ENCODE assay signal across 8 mouse cellular contexts in the genomic region with DNA sequence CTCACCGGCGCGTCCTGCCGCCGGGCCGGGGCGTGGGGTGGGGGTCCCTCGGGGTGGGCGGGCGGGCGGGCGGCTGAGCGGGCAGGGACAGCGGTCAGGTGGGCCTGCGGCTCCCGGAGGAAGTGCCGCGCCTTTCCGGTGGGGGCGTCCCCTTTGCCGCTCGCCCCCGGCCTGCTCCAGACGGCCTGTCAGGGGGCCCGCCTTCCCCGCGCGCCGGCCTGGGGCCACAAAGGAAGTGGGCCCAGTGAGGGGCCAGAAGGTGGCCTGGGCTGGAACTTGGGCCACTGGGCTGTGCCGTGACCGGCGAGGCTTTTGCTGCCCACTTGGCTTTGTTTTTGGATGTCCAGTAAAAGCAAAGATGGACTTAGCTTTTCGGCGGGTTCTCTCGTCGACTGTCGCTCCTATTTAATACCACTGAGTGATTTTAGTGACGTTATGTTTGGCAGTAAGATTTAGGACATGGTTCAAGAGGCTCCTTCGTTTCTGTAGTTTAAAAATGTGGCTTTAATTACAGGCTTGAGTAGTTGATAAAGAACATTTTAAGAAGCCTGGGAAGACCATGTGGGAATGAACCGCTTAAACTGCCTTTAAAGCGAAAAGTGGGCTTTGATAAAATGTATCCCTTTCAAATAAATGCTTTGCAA. TPM values are rescaled to one million over a fixed set of nuclear protein-coding genes. Genes with fewer than 3 reads are reported as not detected.
DNase-seq lines count a peak whose midpoint lies in the region; ATAC-seq and TF ChIP-seq lines count a peak whose summit lies in the region.

No protein-coding gene starts in this region.

- H3K9me3 ChIP-seq in forebrain, embryonic 12.5 days, result no peaks in the 10 kb centered on the region
- H3K9me3 ChIP-seq in heart, postnatal 0 days (replicated peaks; ENCODE audit: control insufficient read depth, low read length), result no peaks in the 10 kb centered on the region
- no peaks in the 10 kb centered on the region for H3K9me3 ChIP-seq in neural tube, embryonic 12.5 days
- H3K9me3 ChIP-seq in stomach, postnatal 0 days (ENCODE audit: control insufficient read depth, low read length), result no peaks in the 10 kb centered on the region

- ATAC-seq in forebrain, embryonic 12.5 days (ENCODE audit: low FRiP score), result peak; percentile 63
- peak; percentile 65 for ATAC-seq in heart, postnatal 0 days (ENCODE audit: insufficient read depth, low read depth)
- ATAC-seq in neural tube, embryonic 12.5 days (ENCODE audit: low FRiP score, low read depth), result peak; percentile 73
- peak; percentile 45 for ATAC-seq in stomach, postnatal 0 days (ENCODE audit: low FRiP score, low TSS enrichment)

- H3K4me2 ChIP-seq in forebrain, embryonic 12.5 days, result peak overlapping the region; percentile 73
- peak overlapping the region; percentile 62 for H3K4me2 ChIP-seq in heart, postnatal 0 days (ENCODE audit: low read depth, low read length)
- H3K4me2 ChIP-seq in neural tube, embryonic 12.5 days (replicated peaks), result peak overlapping the region; percentile 68
- H3K4me2 ChIP-seq in stomach, postnatal 0 days (replicated peaks; ENCODE audit: low read depth), result peak overlapping the region; percentile 81

- peaks cover 6% of the 10 kb centered on the region; the same call in 1 of the 2 replicates for H3K36me3 ChIP-seq in forebrain, embryonic 12.5 days (replicated peaks)
- peaks cover 4% of the 10 kb centered on the region; the same call in 1 of the 2 replicates for H3K36me3 ChIP-seq in heart, postnatal 0 days (replicated peaks; ENCODE audit: control insufficient read depth, insufficient read depth, low read length)
- H3K36me3 ChIP-seq in neural tube, embryonic 12.5 days, result peaks cover 4% of the 10 kb centered on the region; the same call in 1 of the 2 replicates
- no peaks in the 10 kb centered on the region for H3K36me3 ChIP-seq in stomach, postnatal 0 days (ENCODE audit: control insufficient read depth, insufficient read depth, low read length)

- 1% methylated on average over 30 of the region's 41 CpGs for WGBS in forebrain, embryonic 12.5 days
- 1% methylated on average over 30 of the region's 41 CpGs for WGBS in heart, postnatal 0 days
- 1% methylated on average over 39 of the region's 41 CpGs for WGBS in lung, adult 2 months
- WGBS in neural tube, embryonic 12.5 days, result 1% methylated on average over 34 of the region's 41 CpGs
- WGBS in stomach, postnatal 0 days, result under 1% methylated on average over 22 of the region's 41 CpGs

- DNase-seq in CD4-positive, CD25-positive, alpha-beta regulatory T cell, adult 2 months (ENCODE audit: low read depth, low spot score), result peak; percentile 71
- peak; percentile 61 for DNase-seq in brain, embryonic 14.5 days (ENCODE audit: low read depth)
- peak; percentile 55 for DNase-seq in heart, postnatal 0 days (ENCODE audit: low spot score)
- peak; percentile 87 for DNase-seq in kidney, postnatal 10 days
- peak; percentile 71 for DNase-seq in lung, adult 2 months
- DNase-seq in stomach, postnatal 0 days (ENCODE audit: low spot score), result peak; percentile 72

- TF ChIP-seq CTCF in brain, embryonic 14.5 days (IDR thresholded peaks at IDR 0.05; ENCODE audit: borderline replicate concordance, extremely low read depth, insufficient read depth, insufficient read length), result no peak
- no peak for TF ChIP-seq CTCF in heart, postnatal 0 days (IDR thresholded peaks at IDR 0.05; ENCODE audit: low read depth)
- TF ChIP-seq CTCF in lung, adult 2 months (IDR thresholded peaks at IDR 0.05; ENCODE audit: insufficient read depth, low read length), result no peak
- 0 out of 2 replicates have a peak, but pooled peaks have one; percentile 10 for TF ChIP-seq CTCF in stomach, postnatal 0 days (IDR thresholded peaks at IDR 0.05; ENCODE audit: low read depth)

- peak overlapping the region; percentile 98 for H3K27ac ChIP-seq in forebrain, embryonic 12.5 days
- peak overlapping the region; percentile 95 for H3K27ac ChIP-seq in heart, postnatal 0 days (ENCODE audit: low read depth)
- H3K27ac ChIP-seq in neural tube, embryonic 12.5 days, result peak overlapping the region; percentile 90
- H3K27ac ChIP-seq in stomach, postnatal 0 days (replicated peaks), result peak overlapping the region; percentile 98

- peak overlapping the region; percentile 95 for H3K4me3 ChIP-seq in forebrain, embryonic 12.5 days (replicated peaks)
- H3K4me3 ChIP-seq in heart, postnatal 0 days (ENCODE audit: low read depth, low read length), result peak overlapping the region; percentile 81
- H3K4me3 ChIP-seq in lung, adult 2 months (replicated peaks; ENCODE audit: extremely low read depth, low read depth, low read length), result peak overlapping the region; percentile 95
- H3K4me3 ChIP-seq in neural tube, embryonic 12.5 days, result peak overlapping the region; percentile 91
- peak overlapping the region; percentile 75 for H3K4me3 ChIP-seq in stomach, postnatal 0 days (ENCODE audit: low read depth, low read length)

- peak overlapping the region; percentile 91 for H3K9ac ChIP-seq in forebrain, embryonic 12.5 days
- peak overlapping the region; percentile 87 for H3K9ac ChIP-seq in heart, postnatal 0 days (replicated peaks; ENCODE audit: low read depth, low read length)
- peak overlapping the region; percentile 93 for H3K9ac ChIP-seq in neural tube, embryonic 12.5 days
- H3K9ac ChIP-seq in stomach, postnatal 0 days (ENCODE audit: low read length), result peak overlapping the region; percentile 90

- no peak for TF ChIP-seq EP300 in heart, postnatal 0 days (IDR thresholded peaks at IDR 0.05; ENCODE audit: low read depth)
- TF ChIP-seq EP300 in stomach, postnatal 0 days (optimal IDR thresholded peaks at IDR 0.05), result no peak

- H3K27me3 ChIP-seq in forebrain, embryonic 12.5 days, result no peaks in the 10 kb centered on the region
- no peaks in the 10 kb centered on the region for H3K27me3 ChIP-seq in heart, postnatal 0 days (ENCODE audit: control insufficient read depth, insufficient read depth, low read length)
- H3K27me3 ChIP-seq in neural tube, embryonic 12.5 days (replicated peaks), result no peaks in the 10 kb centered on the region
- no peaks in the 10 kb centered on the region for H3K27me3 ChIP-seq in stomach, postnatal 0 days (ENCODE audit: control insufficient read depth, insufficient read depth, low read length)

- TF ChIP-seq POLR2A in brain, embryonic 14.5 days (IDR thresholded peaks at IDR 0.05; ENCODE audit: borderline replicate concordance, extremely low read depth, insufficient read depth, insufficient read length, poor library complexity, severe bottlenecking), result no peak; the same call in 1 of the 2 replicates
- peak; percentile 50; the same call in 1 of the 2 replicates for TF ChIP-seq POLR2A in lung, adult 2 months (IDR thresholded peaks at IDR 0.05; ENCODE audit: borderline replicate concordance, extremely low read depth, low read depth, low read length)

- peaks cover 8% of the 10 kb centered on the region for H3K4me1 ChIP-seq in forebrain, embryonic 12.5 days
- peaks cover 6% of the 10 kb centered on the region; the same call in 1 of the 2 replicates for H3K4me1 ChIP-seq in heart, postnatal 0 days (ENCODE audit: control insufficient read depth, insufficient read depth)
- peaks cover 10% of the 10 kb centered on the region for H3K4me1 ChIP-seq in lung, adult 2 months (ENCODE audit: control insufficient read depth, insufficient read depth, low read length)
- H3K4me1 ChIP-seq in neural tube, embryonic 12.5 days, result peaks cover 10% of the 10 kb centered on the region
- peaks cover 6% of the 10 kb centered on the region for H3K4me1 ChIP-seq in stomach, postnatal 0 days (replicated peaks; ENCODE audit: control insufficient read depth, insufficient read depth)

RNA-seq across cellular contexts. Expression of a gene that starts 0.5 kb away (rescaled TPM):
- polyA plus RNA-seq in brain, embryonic 14.5 days (2012; rRNA removed), result 91.9 and 113 TPM in 2 replicates
- 89.9 and 90.7 TPM in 2 replicates for polyA plus RNA-seq in forebrain, embryonic 12.5 days (2016; fragmentation: Nextera tagmentation; extraction: Ambion mirVana)
- 54.4 and 56.9 TPM in 2 replicates for total RNA-seq in heart, postnatal 0 days (2014; rRNA removed; ENCODE audit: low replicate concordance)
- 38.4 and 41.9 TPM in 2 replicates for polyA plus RNA-seq in heart, postnatal 0 days (2015; fragmentation: Nextera tagmentation; extraction: Ambion mirVana)
- polyA plus RNA-seq in lung, adult 2 months (2012; rRNA removed), result 77.3 and 100 TPM in 2 replicates
- 100 and 103 TPM in 2 replicates for polyA plus RNA-seq in neural tube, embryonic 12.5 days (2016; fragmentation: Nextera tagmentation; extraction: Ambion mirVana)
- 45.7 and 45.9 TPM in 2 replicates for polyA plus RNA-seq in stomach, postnatal 0 days (2015; fragmentation: Nextera tagmentation; extraction: Ambion mirVana)

RNA-seq across cellular contexts. Expression of a gene that starts 26.4 kb away (rescaled TPM):
- 0.56 and 0.79 TPM in 2 replicates for polyA plus RNA-seq in brain, embryonic 14.5 days (2012; rRNA removed)
- polyA plus RNA-seq in forebrain, embryonic 12.5 days (2016; fragmentation: Nextera tagmentation; extraction: Ambion mirVana), result 0.31 and 0.63 TPM in 2 replicates
- 0.65 and 1.6 TPM in 2 replicates for total RNA-seq in heart, postnatal 0 days (2014; rRNA removed; ENCODE audit: low replicate concordance)
- polyA plus RNA-seq in heart, postnatal 0 days (2015; fragmentation: Nextera tagmentation; extraction: Ambion mirVana), result 0.49 and 0.56 TPM in 2 replicates
- polyA plus RNA-seq in lung, adult 2 months (2012; rRNA removed), result 37.1 and 52.3 TPM in 2 replicates
- polyA plus RNA-seq in neural tube, embryonic 12.5 days (2016; fragmentation: Nextera tagmentation; extraction: Ambion mirVana), result 0.97 and 1.0 TPM in 2 replicates
- polyA plus RNA-seq in stomach, postnatal 0 days (2015; fragmentation: Nextera tagmentation; extraction: Ambion mirVana), result 0.77 and 0.85 TPM in 2 replicates

RNA-seq across cellular contexts. Expression of a gene that starts 58.7 kb away (rescaled TPM):
- 92.6 and 134 TPM in 2 replicates for polyA plus RNA-seq in brain, embryonic 14.5 days (2012; rRNA removed)
- 56.3 and 63.2 TPM in 2 replicates for polyA plus RNA-seq in forebrain, embryonic 12.5 days (2016; fragmentation: Nextera tagmentation; extraction: Ambion mirVana)
- total RNA-seq in heart, postnatal 0 days (2014; rRNA removed; ENCODE audit: low replicate concordance), result 0.95 and 2.5 TPM in 2 replicates
- polyA plus RNA-seq in heart, postnatal 0 days (2015; fragmentation: Nextera tagmentation; extraction: Ambion mirVana), result 1.2 TPM in 2 replicates
- 2.8 and 4.4 TPM in 2 replicates for polyA plus RNA-seq in lung, adult 2 months (2012; rRNA removed)
- polyA plus RNA-seq in neural tube, embryonic 12.5 days (2016; fragmentation: Nextera tagmentation; extraction: Ambion mirVana), result 102 and 111 TPM in 2 replicates
- polyA plus RNA-seq in stomach, postnatal 0 days (2015; fragmentation: Nextera tagmentation; extraction: Ambion mirVana), result 7.3 and 7.4 TPM in 2 replicates

Comparison
In these comparisons a context has a peak if more than half of its experiments do, and no peak if none do; other contexts are left out.
1. Peak in every context shown above with its lines: DNase-seq, ATAC-seq, H3K4me3 ChIP-seq and H3K27ac ChIP-seq.
2. RNA of a gene that starts 26.4 kb away (polyA plus RNA-seq): 37.1 to 52.3 TPM in lung, adult 2 months; 0.97 to 1.0 TPM in neural tube, embryonic 12.5 days, 0.77 to 0.85 TPM in stomach, postnatal 0 days, 0.56 to 0.79 TPM in brain, embryonic 14.5 days, 0.49 to 0.56 TPM in heart, postnatal 0 days and 0.31 to 0.63 TPM in forebrain, embryonic 12.5 days; every median in the first group is over 10 times any median in the second.